Mouse (Mus musculus) embryonic fibroblast, embryonic 13.5 days (primary cell): Measurements from ENCODE around the gene Myzap.
"Not testable (repeated sequence)": the region's sequence is repeated elsewhere in the genome, so short reads cannot be mapped to it uniquely, and the experiment has no call there.

Experiments
- CTCF ChIP-seq: IDR thresholded peaks from 2 replicates; pipeline ENCODE4 v1.5.1; 2011; ENCODE audit warnings: mild to moderate bottlenecking, control low read depth, low read length, moderate library complexity, borderline replicate concordance; ENCODE audit not compliant: insufficient read depth
- POLR2A ChIP-seq: IDR thresholded peaks from 2 replicates; pipeline ENCODE4 v1.6.1; 2011; ENCODE audit warnings: low read depth, mild to moderate bottlenecking, control low read depth, low read length, moderate library complexity

GRCm38 (mm10) chr9:71483872-71484271, 108.3 kb downstream of the Myzap start:
- TF ChIP-seq POLR2A, CTCF: not testable (repeated sequence)
